Mouse (Mus musculus) lung, embryonic 16.5 days (tissue): Measurements from ENCODE around the gene Cdkal1. TPM values are rescaled to one million over a fixed set of nuclear protein-coding genes. Genes with fewer than 3 reads are reported as not detected.

Source experiments
- polyA plus RNA-seq: library from polyadenylated mRNA; unstranded; fragments of >200 nt; fragmentation: Nextera tagmentation; extraction: Ambion mirVana; gene quantifications from 2 replicates; pipeline ENCODE4 v1.2.1, GENCODE M21; 2015

The Cdkal1 gene
- polyA plus RNA-seq, 1 experiment from 2014 or later: 32.1 TPM

Other genes with a start within 250 kb of the Cdkal1 start
- 9.7 and 11.3 TPM in 2 replicates for gene E2f3, start 130.4 kb upstream of the Cdkal1 start, polyA plus RNA-seq